Mouse (Mus musculus) erythroblast, embryonic 14.5 days (primary cell): ENCODE data around the gene Eif5a. TPM values are rescaled to one million over a fixed set of nuclear protein-coding genes. Genes with fewer than 3 reads are reported as not detected.

Experiments used
- H3K27me3 ChIP-seq: 2 replicates; pipeline ENCODE4 v1.6.1; 2012; ENCODE audit warnings: inconsistent platforms; ENCODE audit not compliant: control insufficient read depth
- H3K36me3 ChIP-seq: 2 replicates; pipeline ENCODE4 v1.6.1; 2012; ENCODE audit warnings: mild to moderate bottlenecking, inconsistent platforms; ENCODE audit not compliant: control insufficient read depth
- H3K4me1 ChIP-seq: 2 replicates; pipeline ENCODE4 v1.6.1; 2012; ENCODE audit warnings: inconsistent platforms; ENCODE audit not compliant: control insufficient read depth
- H3K4me3 ChIP-seq: replicated peaks from 2 replicates; pipeline ENCODE3; 2012; ENCODE audit warnings: moderate library complexity, mild to moderate bottlenecking, inconsistent platforms
- H3K9me3 ChIP-seq: 2 replicates; pipeline ENCODE4 v1.6.1; 2012; ENCODE audit warnings: low read length, inconsistent platforms, mixed read lengths; ENCODE audit not compliant: control insufficient read depth
- GATA1 ChIP-seq: IDR thresholded peaks from 2 replicates; pipeline ENCODE4 v1.6.1; 2012; ENCODE audit warnings: low read length, inconsistent platforms, mixed read lengths
- TAL1 ChIP-seq: IDR thresholded peaks from 3 replicates; pipeline ENCODE4 v1.6.1; 2012; ENCODE audit warnings: low read length, inconsistent platforms, mixed read lengths
- polyA plus RNA-seq: library from polyadenylated mRNA; stranded (reverse); fragments of >175 nt; gene quantifications from 2 replicates; pipeline ENCODE4 v1.2.3, GENCODE M21; 2012

Gene Eif5a
- polyA plus RNA-seq, 1 experiment: 310 TPM

DNA sequence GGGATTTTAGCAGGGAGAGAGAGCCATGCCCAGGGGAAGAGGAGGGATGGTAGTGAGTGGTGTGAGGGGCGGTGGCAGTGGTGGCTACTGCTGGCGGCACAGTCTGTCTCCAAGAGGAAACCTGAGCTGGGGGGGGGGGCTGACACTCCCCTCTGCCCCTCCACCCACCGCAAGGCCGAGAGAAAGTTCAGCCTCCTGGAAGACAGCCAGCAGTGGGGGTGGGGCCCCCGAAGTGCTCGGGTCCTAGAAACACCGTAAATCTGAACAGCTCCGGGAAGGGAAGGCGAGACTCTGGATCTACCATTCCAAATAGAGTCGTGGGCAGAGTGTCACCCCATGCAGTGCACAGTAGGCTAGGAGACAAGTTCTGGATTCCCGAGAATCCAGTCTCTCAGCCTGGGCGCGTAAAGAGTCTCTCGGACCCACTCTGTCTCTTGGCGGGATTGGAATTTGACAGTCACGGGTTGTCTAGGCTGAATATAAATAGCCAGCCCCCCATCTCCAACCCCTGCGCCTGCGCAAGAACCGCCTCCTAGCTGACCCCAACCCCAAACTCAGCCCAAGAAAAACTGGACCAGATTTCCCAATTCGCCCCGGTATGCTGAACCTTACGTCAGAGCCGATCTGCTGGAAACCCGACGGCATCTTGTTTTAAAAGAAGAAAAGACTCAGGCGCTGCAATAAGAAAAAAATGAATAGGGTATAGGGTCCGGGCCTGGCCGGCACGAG lies 25.7 kb upstream of the Eif5a start:
- Histone ChIP-seq H3K9me3 (no peaks in the 10 kb centered on the region; the same call in 1 of the 2 replicates), H3K27me3 (peaks cover 40% of the 10 kb centered on the region), H3K36me3 (peaks cover 51% of the 10 kb centered on the region), H3K4me1 (peaks cover 65% of the 10 kb centered on the region), H3K4me3 (peak overlapping the region; percentile 86)
- TF ChIP-seq TAL1 (no peak), GATA1 (no peak)

DNA sequence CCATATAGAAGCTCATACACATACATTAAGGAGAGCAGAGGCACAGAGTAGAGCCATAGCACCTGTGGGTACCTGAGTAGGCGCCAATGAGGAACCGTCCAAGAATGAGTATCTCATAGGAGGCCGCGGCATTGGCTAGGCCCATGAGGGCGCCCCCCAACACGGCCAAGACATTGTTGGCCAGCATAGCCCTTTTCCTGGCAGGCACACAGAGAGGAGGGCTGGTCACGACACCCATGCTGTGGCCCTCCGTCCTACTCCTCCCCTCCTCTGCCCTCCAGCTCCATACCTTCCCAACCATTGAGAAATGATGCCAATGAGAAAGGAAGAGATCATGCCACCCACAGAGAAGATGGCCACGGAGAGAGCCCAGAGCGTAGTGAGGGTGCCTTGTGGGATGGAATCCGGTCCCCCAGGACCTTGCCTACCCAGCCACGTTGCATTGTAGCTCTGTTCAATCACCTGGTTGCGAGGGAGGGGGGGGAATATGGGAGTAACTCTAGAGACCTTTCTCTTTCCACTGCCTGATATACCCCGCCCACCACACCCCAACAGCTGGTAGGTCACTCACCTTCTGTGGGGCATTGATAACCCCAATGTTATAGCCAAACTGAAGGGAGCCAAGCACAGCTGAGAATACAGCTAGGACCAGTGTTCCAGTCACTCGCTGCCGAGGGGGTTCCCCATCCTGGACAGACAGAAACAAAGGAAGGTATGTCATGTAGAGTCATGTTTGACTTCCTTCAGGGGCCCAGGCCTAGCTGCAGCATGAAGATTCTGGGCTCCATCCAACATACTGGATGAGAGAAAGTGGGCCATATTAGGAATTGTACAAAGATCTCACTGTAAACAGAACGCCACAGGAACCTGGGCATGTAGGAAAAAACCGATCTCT lies 24.5 kb upstream of the Eif5a start:
- peak; percentile 89 for TF ChIP-seq GATA1
- TF ChIP-seq TAL1: peak; percentile 94
- Histone ChIP-seq H3K4me3 (peak overlapping the region; percentile 86), H3K27me3 (peaks cover 30% of the 10 kb centered on the region), H3K36me3 (peaks cover 62% of the 10 kb centered on the region), H3K9me3 (no peaks in the 10 kb centered on the region; the same call in 1 of the 2 replicates), H3K4me1 (peaks cover 70% of the 10 kb centered on the region)

DNA sequence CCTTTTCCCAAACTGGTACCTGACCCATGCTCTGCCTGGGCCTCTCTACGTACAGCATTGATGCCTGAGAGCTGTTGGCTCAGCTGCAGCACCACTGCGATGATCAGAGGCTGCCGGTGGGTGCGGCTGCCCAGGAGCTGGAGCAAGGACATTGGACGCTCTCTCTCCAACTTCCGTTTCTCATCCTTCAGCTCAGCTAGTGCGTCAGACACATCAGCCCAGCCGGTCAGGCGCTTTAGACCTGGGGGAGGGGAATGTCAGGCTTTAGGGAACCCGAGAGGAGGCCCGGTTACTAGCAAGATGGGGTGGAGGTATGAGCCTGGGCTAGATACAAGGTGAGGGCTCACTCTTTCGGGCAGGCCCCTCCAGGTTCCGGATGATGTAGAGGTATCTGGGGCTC lies 23.5 kb upstream of the Eif5a start:
- peaks cover 25% of the 10 kb centered on the region for H3K27me3 ChIP-seq
- H3K4me1 ChIP-seq: peaks cover 71% of the 10 kb centered on the region
- no peaks in the 10 kb centered on the region; the same call in 1 of the 2 replicates for H3K9me3 ChIP-seq
- TF ChIP-seq GATA1 (no peak), TAL1 (no peak)
- peaks cover 68% of the 10 kb centered on the region for H3K36me3 ChIP-seq
- peak overlapping the region; percentile 86 for H3K4me3 ChIP-seq

DNA sequence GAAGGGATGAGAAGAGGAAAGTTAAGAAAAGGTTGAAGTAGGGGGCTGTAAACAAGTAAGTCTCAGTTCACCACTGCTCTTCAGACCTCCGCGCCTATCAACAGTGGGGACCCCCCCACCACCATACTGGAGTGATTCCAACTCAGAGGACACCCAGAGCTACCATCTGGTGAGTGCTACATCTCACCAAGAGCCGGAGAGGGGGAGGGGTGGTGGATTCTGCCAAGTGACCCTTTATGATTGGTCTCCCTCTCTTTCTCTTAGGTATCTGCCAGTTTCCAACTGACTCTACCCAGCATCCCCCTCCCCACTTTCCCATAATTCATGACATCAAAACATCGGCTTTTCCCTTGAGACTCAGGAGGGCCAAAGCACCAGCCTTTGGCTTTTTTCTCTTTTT lies 19.2 kb upstream of the Eif5a start:
- Histone ChIP-seq H3K27me3 (peaks cover 61% of the 10 kb centered on the region), H3K9me3 (peaks cover 7% of the 10 kb centered on the region), H3K36me3 (peaks cover 51% of the 10 kb centered on the region), H3K4me3 (no peak overlapping the region), H3K4me1 (peaks cover 78% of the 10 kb centered on the region)
- TF ChIP-seq TAL1: no peak
- TF ChIP-seq GATA1: no peak

DNA sequence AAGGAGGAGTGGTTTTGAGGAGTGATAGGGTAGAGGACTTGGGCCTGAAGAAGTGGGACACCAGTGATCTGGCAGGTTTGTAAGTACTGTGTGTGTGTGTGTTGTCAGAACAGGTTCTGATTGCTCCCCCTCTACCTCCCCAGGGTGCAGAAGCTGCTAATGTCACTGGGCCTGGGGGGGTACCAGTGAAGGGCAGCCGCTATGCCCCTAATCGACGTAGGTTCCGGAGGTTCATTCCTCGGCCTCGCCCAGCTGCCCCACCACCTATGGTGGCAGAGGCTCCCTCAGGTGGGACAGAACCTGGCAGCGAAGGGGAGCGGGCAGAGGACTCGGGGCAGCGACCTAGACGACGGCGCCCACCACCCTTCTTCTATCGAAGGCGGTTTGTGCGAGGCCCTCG lies 18.0 kb upstream of the Eif5a start:
- peaks cover 17% of the 10 kb centered on the region for H3K9me3 ChIP-seq
- H3K27me3 ChIP-seq: peaks cover 71% of the 10 kb centered on the region
- H3K36me3 ChIP-seq: peaks cover 39% of the 10 kb centered on the region
- H3K4me1 ChIP-seq: peaks cover 78% of the 10 kb centered on the region
- no peak for TF ChIP-seq TAL1
- no peak for TF ChIP-seq GATA1
- no peak overlapping the region for H3K4me3 ChIP-seq

DNA sequence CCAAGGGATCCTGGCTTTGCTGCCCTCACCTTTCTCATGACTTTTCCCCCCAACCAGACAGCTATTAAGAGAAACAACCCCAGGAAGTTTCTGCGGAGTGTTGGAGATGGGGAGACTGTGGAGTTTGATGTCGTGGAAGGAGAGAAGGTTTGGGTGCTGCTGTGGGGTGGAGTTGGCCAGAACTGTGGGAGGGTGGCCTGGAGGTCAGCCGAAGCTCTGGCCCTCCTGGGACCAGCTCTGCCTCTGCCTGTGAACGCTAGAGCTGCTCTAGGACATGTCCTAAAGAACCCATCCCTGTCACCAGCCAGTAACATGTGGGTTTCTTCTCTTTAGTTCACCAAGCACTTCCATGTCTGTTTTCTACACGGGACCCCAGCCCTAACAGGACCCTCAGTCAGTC lies 17.4 kb upstream of the Eif5a start:
- TF ChIP-seq TAL1 (no peak), GATA1 (no peak)
- Histone ChIP-seq H3K9me3 (peaks cover 17% of the 10 kb centered on the region), H3K4me3 (no peak overlapping the region), H3K4me1 (peaks cover 78% of the 10 kb centered on the region), H3K36me3 (peaks cover 34% of the 10 kb centered on the region), H3K27me3 (peaks cover 74% of the 10 kb centered on the region)

DNA sequence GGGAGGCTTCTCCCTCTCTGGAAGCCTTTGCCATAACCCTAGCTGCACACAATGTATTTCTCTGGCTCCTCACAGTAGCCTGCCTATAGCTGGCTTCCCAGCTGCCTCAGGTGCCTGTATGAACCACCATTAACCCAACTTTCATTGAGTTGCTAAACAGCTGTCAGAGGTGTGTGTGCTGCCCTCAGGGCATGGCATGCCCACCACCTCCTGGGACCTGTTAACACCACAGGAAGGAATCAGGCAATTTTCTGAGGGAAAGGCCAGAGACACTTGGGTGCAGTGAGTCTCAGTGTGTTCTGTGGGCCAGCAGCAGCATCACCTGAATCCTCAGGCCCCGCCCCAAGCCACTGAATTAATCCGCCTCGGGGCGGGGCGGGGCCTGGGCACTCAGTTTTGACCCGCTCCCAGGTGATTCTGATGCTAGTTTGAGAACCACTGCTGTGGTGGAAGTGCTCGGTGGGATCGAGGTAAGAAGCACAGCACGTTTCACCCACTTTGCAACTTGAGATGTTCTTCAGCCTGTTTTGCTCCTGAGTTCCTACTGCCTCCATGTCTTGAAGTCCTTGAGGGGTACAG lies 16.7 kb upstream of the Eif5a start:
- H3K9me3 ChIP-seq: peaks cover 17% of the 10 kb centered on the region
- TF ChIP-seq GATA1 (no peak), TAL1 (no peak)
- peaks cover 77% of the 10 kb centered on the region for H3K4me1 ChIP-seq
- peaks cover 27% of the 10 kb centered on the region for H3K36me3 ChIP-seq
- no peak overlapping the region for H3K4me3 ChIP-seq
- peaks cover 78% of the 10 kb centered on the region for H3K27me3 ChIP-seq

DNA sequence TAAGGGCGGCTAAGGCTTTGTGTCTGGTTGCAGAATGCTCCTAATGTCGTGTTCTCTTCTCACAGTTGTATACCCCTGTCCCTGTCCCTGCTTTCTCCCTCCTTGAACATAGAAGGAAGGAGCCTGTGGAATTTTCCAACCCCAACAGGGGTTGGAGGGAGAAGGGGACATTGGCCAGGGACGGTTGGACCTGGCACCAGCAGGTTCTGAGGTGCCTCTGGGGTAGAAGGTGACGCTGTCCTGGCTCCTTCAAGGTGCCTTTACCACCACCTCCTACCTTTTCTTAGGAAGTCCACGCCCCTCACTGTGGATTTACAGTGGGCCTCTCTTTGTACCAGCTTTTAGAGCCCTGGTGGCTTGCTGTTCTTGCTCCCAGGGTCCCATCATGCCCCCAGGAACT lies 16.1 kb upstream of the Eif5a start:
- H3K36me3 ChIP-seq: peaks cover 20% of the 10 kb centered on the region
- peaks cover 72% of the 10 kb centered on the region for H3K27me3 ChIP-seq
- TF ChIP-seq GATA1 (no peak), TAL1 (no peak)
- no peak overlapping the region for H3K4me3 ChIP-seq
- peaks cover 70% of the 10 kb centered on the region for H3K4me1 ChIP-seq
- H3K9me3 ChIP-seq: peaks cover 17% of the 10 kb centered on the region

DNA sequence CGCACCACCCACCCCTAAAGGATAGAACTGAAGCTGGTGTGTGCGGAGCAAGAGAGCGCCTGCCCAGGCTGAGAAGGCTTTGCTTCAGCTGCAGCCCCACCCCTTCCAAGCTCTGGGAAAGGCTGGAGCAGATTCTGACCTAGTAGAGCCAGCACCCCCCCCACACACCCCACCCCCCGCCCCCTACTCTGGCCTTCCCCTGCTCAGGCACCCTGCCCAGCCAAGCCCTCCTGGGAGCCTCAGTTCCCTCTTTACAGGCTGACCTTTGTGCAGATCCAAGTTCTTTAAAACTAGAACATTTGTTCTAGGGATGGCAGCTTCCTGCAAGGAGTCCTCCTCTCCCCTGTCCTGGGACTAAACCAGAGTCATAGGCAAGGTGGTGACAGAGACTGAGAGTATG lies 15.6 kb upstream of the Eif5a start:
- peaks cover 70% of the 10 kb centered on the region for H3K27me3 ChIP-seq
- H3K4me3 ChIP-seq: no peak overlapping the region
- peaks cover 16% of the 10 kb centered on the region for H3K36me3 ChIP-seq
- H3K9me3 ChIP-seq: peaks cover 17% of the 10 kb centered on the region
- H3K4me1 ChIP-seq: peaks cover 66% of the 10 kb centered on the region
- TF ChIP-seq GATA1 (no peak), TAL1 (no peak)
